Mouse (Mus musculus) heart, embryonic 11.5 days (tissue): ENCODE measurements around the gene Bard1. TPM values are rescaled to one million over a fixed set of nuclear protein-coding genes. Genes with fewer than 3 reads are reported as not detected.
A peak's percentile ranks its signal among the peaks of the same experiment; 100 is the strongest.

Experiments
- ATAC-seq: fragments of 200-750 bp; cut with Nextera tagmentation; replicated peaks from 2 replicates; pipeline ENCODE4 v1.8.0; 2017; ENCODE audit warnings: moderate library complexity; ENCODE audit not compliant: insufficient number of reproducible peaks, low FRiP score, low TSS enrichment
- H3K27ac ChIP-seq: fragments of 300-500 bp; sonication (generic); 2 replicates; pipeline ENCODE4 v1.5.1; 2014; ENCODE audit warnings: mild to moderate bottlenecking, low read depth, low read length
- H3K27me3 ChIP-seq: fragments of 300-500 bp; sonication (generic); 2 replicates; pipeline ENCODE4 v1.6.1; 2014; ENCODE audit warnings: mild to moderate bottlenecking, low read length, mixed read lengths; ENCODE audit not compliant: control insufficient read depth, insufficient read depth
- H3K36me3 ChIP-seq: fragments of 300-500 bp; sonication (generic); 2 replicates; pipeline ENCODE4 v1.6.1; 2014; ENCODE audit warnings: mild to moderate bottlenecking, low read length, moderate library complexity, mixed read lengths; ENCODE audit not compliant: control insufficient read depth, insufficient read depth
- H3K4me1 ChIP-seq: fragments of 300-500 bp; sonication (generic); 2 replicates; pipeline ENCODE4 v1.6.1; 2014; ENCODE audit warnings: low read length; ENCODE audit not compliant: control insufficient read depth, insufficient read depth
- H3K4me2 ChIP-seq: fragments of 300-500 bp; sonication (generic); 2 replicates; pipeline ENCODE4 v1.6.1; 2014; ENCODE audit warnings: mild to moderate bottlenecking, moderate library complexity
- H3K4me3 ChIP-seq: fragments of 300-500 bp; sonication (generic); 2 replicates; pipeline ENCODE4 v1.5.1; 2014; ENCODE audit warnings: low read depth, low read length
- H3K9ac ChIP-seq: fragments of 300-500 bp; sonication (generic); 2 replicates; pipeline ENCODE4 v1.6.1; 2014; ENCODE audit warnings: mild to moderate bottlenecking, low read depth, low read length, moderate library complexity
- H3K9me3 ChIP-seq: fragments of 300-500 bp; sonication (generic); replicated peaks from 2 replicates; pipeline ENCODE4 v1.6.1; 2016; ENCODE audit warnings: low read length; ENCODE audit not compliant: control insufficient read depth
- WGBS: fragments of 180-500 bp; shearing (Covaris S2); extraction: QIAGEN DNeasy Blood & Tissue Kit; methylation state at CpG from one replicate; pipeline ENCODE4 v1.1.7; 2014; ENCODE audit not compliant: insufficient replicate concordance; 5-methylcytosine and 5-hydroxymethylcytosine counted together
- polyA plus RNA-seq: library from polyadenylated mRNA; unstranded; fragments of >200 nt; fragmentation: Nextera tagmentation; extraction: Ambion mirVana; gene quantifications from 2 replicates; pipeline ENCODE4 v1.2.1, GENCODE M21; 2014

Gene Bard1
- polyA plus RNA-seq, 1 experiment from 2014 or later = 2.8 TPM

- no peak overlapping the region for H3K4me2 ChIP-seq
- H3K27ac ChIP-seq = no peak overlapping the region
- H3K9me3 ChIP-seq = no peaks in the 10 kb centered on the region
- H3K9ac ChIP-seq = no peak overlapping the region
- H3K36me3 ChIP-seq = no peaks in the 10 kb centered on the region
- H3K27me3 ChIP-seq = no peaks in the 10 kb centered on the region
- H3K4me3 ChIP-seq = no peak overlapping the region
- WGBS = 57% methylated on average over 3 of the region's 3 CpGs
- no peak for ATAC-seq
- H3K4me1 ChIP-seq = peaks cover 3% of the 10 kb centered on the region; the same call in 1 of the 2 replicates
Measured at GRCm38 (mm10) chr1:71068728-71069304, 34.1 kb downstream of the Bard1 start.

- WGBS = 92% methylated on average over 16 of the region's 16 CpGs
- Histone ChIP-seq H3K36me3 (no peaks in the 10 kb centered on the region), H3K27me3 (no peaks in the 10 kb centered on the region)
Measured at GRCm38 (mm10) chr1:71063885-71064492, 39.0 kb downstream of the Bard1 start.

GRCm38 (mm10) chr1:71056143-71056542 lies 46.8 kb downstream of the Bard1 start:
- Histone ChIP-seq H3K9me3 (no peaks in the 10 kb centered on the region), H3K4me1 (0 out of 2 replicates have a peak, but pooled peaks cover 3% of the 10 kb centered on the region), H3K4me3 (no peak overlapping the region), H3K36me3 (no peaks in the 10 kb centered on the region), H3K4me2 (no peak overlapping the region), H3K27me3 (no peaks in the 10 kb centered on the region), H3K27ac (peak overlapping the region; percentile 51; the same call in 1 of the 2 replicates), H3K9ac (no peak overlapping the region)
- WGBS = 27% methylated on average over 4 of the region's 4 CpGs
- ATAC-seq = 0 out of 2 replicates have a peak, but pooled peaks have one; percentile 49

More at GRCm38 (mm10) chr1:71063885-71064492, 39.0 kb downstream of the Bard1 start:
- Histone ChIP-seq H3K27ac (no peak overlapping the region), H3K9me3 (no peaks in the 10 kb centered on the region), H3K4me2 (no peak overlapping the region), H3K4me3 (no peak overlapping the region), H3K4me1 (no peaks in the 10 kb centered on the region), H3K9ac (no peak overlapping the region)
- ATAC-seq = no peak

- WGBS = 90% methylated on average over 1 of the region's 1 CpGs
- Histone ChIP-seq H3K4me3 (no peak overlapping the region), H3K27me3 (no peaks in the 10 kb centered on the region), H3K27ac (no peak overlapping the region), H3K4me1 (0 out of 2 replicates have a peak, but pooled peaks cover 3% of the 10 kb centered on the region), H3K9me3 (no peaks in the 10 kb centered on the region), H3K36me3 (no peaks in the 10 kb centered on the region), H3K9ac (no peak overlapping the region), H3K4me2 (no peak overlapping the region)
- ATAC-seq = no peak
Measured at GRCm38 (mm10) chr1:71055454-71055853, 47.5 kb downstream of the Bard1 start.

GRCm38 (mm10) chr1:71052756-71053155 lies 50.2 kb downstream of the Bard1 start:
- H3K4me1 ChIP-seq = 0 out of 2 replicates have a peak, but pooled peaks cover 3% of the 10 kb centered on the region
- H3K27me3 ChIP-seq = no peaks in the 10 kb centered on the region
- H3K9ac ChIP-seq = no peak overlapping the region
- WGBS = 74% methylated on average over 2 of the region's 2 CpGs
- no peak overlapping the region for H3K4me2 ChIP-seq
- ATAC-seq = no peak
- no peaks in the 10 kb centered on the region for H3K9me3 ChIP-seq
- peak overlapping the region; percentile 51 for H3K27ac ChIP-seq
- no peaks in the 10 kb centered on the region for H3K36me3 ChIP-seq
- H3K4me3 ChIP-seq = no peak overlapping the region

GRCm38 (mm10) chr1:71052252-71052651 lies 50.7 kb downstream of the Bard1 start:
- H3K36me3 ChIP-seq = no peaks in the 10 kb centered on the region
- peak overlapping the region; percentile 51 for H3K27ac ChIP-seq
- H3K9ac ChIP-seq = no peak overlapping the region
- 51% methylated on average over 3 of the region's 3 CpGs for WGBS
- ATAC-seq = no peak
- H3K4me1 ChIP-seq = 0 out of 2 replicates have a peak, but pooled peaks cover 3% of the 10 kb centered on the region
- no peaks in the 10 kb centered on the region for H3K27me3 ChIP-seq
- no peak overlapping the region for H3K4me3 ChIP-seq
- no peaks in the 10 kb centered on the region for H3K9me3 ChIP-seq
- no peak overlapping the region for H3K4me2 ChIP-seq

- no peaks in the 10 kb centered on the region for H3K36me3 ChIP-seq
- no peaks in the 10 kb centered on the region for H3K27me3 ChIP-seq
- no peak overlapping the region for H3K9ac ChIP-seq
- no peak overlapping the region for H3K4me2 ChIP-seq
- H3K4me1 ChIP-seq = no peaks in the 10 kb centered on the region
- WGBS = 66% methylated on average over 2 of the region's 2 CpGs
- H3K4me3 ChIP-seq = no peak overlapping the region
- ATAC-seq = no peak
- no peaks in the 10 kb centered on the region for H3K9me3 ChIP-seq
- no peak overlapping the region for H3K27ac ChIP-seq
Measured at GRCm38 (mm10) chr1:71045141-71045540, 57.8 kb downstream of the Bard1 start.

GRCm38 (mm10) chr1:71043951-71044350 lies 59.0 kb downstream of the Bard1 start:
- no peaks in the 10 kb centered on the region for H3K4me1 ChIP-seq
- no peak overlapping the region for H3K4me3 ChIP-seq
- no peak overlapping the region for H3K9ac ChIP-seq
- no peak overlapping the region for H3K4me2 ChIP-seq
- no peaks in the 10 kb centered on the region for H3K9me3 ChIP-seq
- H3K36me3 ChIP-seq = no peaks in the 10 kb centered on the region
- no peak overlapping the region for H3K27ac ChIP-seq
- no peak for ATAC-seq
- WGBS = 92% methylated on average over 3 of the region's 3 CpGs
- no peaks in the 10 kb centered on the region for H3K27me3 ChIP-seq

- H3K27me3 ChIP-seq = no peaks in the 10 kb centered on the region
- no peak overlapping the region for H3K4me2 ChIP-seq
- ATAC-seq = no peak
- 61% methylated on average over 7 of the region's 7 CpGs for WGBS
- no peaks in the 10 kb centered on the region for H3K36me3 ChIP-seq
- H3K4me3 ChIP-seq = no peak overlapping the region
- no peaks in the 10 kb centered on the region for H3K9me3 ChIP-seq
- H3K4me1 ChIP-seq = no peaks in the 10 kb centered on the region
- no peak overlapping the region for H3K27ac ChIP-seq
- no peak overlapping the region for H3K9ac ChIP-seq
Measured at GRCm38 (mm10) chr1:71036999-71037398, 65.9 kb downstream of the Bard1 start.
